Mouse (Mus musculus) liver, embryonic 13.5 days (tissue): ENCODE data around the gene Pom121l2. TPM values are rescaled to one million over a fixed set of nuclear protein-coding genes. Genes with fewer than 3 reads are reported as not detected.

Experiments
- ATAC-seq: fragments of 200-750 bp; cut with Nextera tagmentation; 2 replicates; pipeline ENCODE4 v1.8.0; 2017; ENCODE audit warnings: low read depth, mild to moderate bottlenecking, moderate number of reproducible peaks, moderate library complexity
- DNase-seq: peaks from one replicate; pipeline ENCODE4 v3.0.0; 2022
- H3K27ac ChIP-seq: fragments of 300-500 bp; sonication (generic); 2 replicates; pipeline ENCODE4 v1.5.1; 2015; ENCODE audit warnings: moderate library complexity, mild to moderate bottlenecking, inconsistent platforms
- H3K27me3 ChIP-seq: fragments of 300-500 bp; sonication (generic); 2 replicates; pipeline ENCODE4 v1.6.1; 2015; ENCODE audit warnings: mild to moderate bottlenecking, inconsistent platforms
- H3K36me3 ChIP-seq: fragments of 300-500 bp; sonication (generic); 2 replicates; pipeline ENCODE4 v1.6.1; 2015; ENCODE audit warnings: mild to moderate bottlenecking, inconsistent platforms
- H3K4me1 ChIP-seq: fragments of 300-500 bp; sonication (generic); replicated peaks from 2 replicates; pipeline ENCODE4 v1.6.1; 2015; ENCODE audit warnings: inconsistent platforms
- H3K4me2 ChIP-seq: fragments of 300-500 bp; sonication (generic); 2 replicates; pipeline ENCODE4 v1.6.1; 2015; ENCODE audit warnings: inconsistent platforms, mild to moderate bottlenecking, moderate library complexity
- H3K4me3 ChIP-seq: fragments of 300-500 bp; sonication (generic); replicated peaks from 2 replicates; pipeline ENCODE4 v1.5.1; 2015; ENCODE audit warnings: mild to moderate bottlenecking, inconsistent platforms
- H3K9ac ChIP-seq: fragments of 300-500 bp; sonication (generic); 2 replicates; pipeline ENCODE4 v1.6.1; 2015; ENCODE audit warnings: mild to moderate bottlenecking, inconsistent platforms
- H3K9me3 ChIP-seq: fragments of 300-500 bp; sonication (generic); replicated peaks from 2 replicates; pipeline ENCODE4 v1.6.1; 2016; ENCODE audit warnings: inconsistent platforms
- WGBS: fragments of 180-500 bp; shearing (Covaris S2); methylation state at CpG from one replicate; pipeline ENCODE4 v1.1.7; 2015; ENCODE audit not compliant: insufficient replicate concordance; 5-methylcytosine and 5-hydroxymethylcytosine counted together
- microRNA-seq: library from miRNA; unstranded; fragments of <30 nt; microRNA quantifications from one replicate; pipeline ENCODE4, GENCODE M21; 2016
- polyA plus RNA-seq: library from polyadenylated mRNA; unstranded; fragments of >200 nt; fragmentation: Nextera tagmentation; extraction: Ambion mirVana; gene quantifications from 2 replicates; pipeline ENCODE4 v1.2.1, GENCODE M21; 2015

Pom121l2 gene
- polyA plus RNA-seq, 1 experiment from 2014 or later = not detected

DNA sequence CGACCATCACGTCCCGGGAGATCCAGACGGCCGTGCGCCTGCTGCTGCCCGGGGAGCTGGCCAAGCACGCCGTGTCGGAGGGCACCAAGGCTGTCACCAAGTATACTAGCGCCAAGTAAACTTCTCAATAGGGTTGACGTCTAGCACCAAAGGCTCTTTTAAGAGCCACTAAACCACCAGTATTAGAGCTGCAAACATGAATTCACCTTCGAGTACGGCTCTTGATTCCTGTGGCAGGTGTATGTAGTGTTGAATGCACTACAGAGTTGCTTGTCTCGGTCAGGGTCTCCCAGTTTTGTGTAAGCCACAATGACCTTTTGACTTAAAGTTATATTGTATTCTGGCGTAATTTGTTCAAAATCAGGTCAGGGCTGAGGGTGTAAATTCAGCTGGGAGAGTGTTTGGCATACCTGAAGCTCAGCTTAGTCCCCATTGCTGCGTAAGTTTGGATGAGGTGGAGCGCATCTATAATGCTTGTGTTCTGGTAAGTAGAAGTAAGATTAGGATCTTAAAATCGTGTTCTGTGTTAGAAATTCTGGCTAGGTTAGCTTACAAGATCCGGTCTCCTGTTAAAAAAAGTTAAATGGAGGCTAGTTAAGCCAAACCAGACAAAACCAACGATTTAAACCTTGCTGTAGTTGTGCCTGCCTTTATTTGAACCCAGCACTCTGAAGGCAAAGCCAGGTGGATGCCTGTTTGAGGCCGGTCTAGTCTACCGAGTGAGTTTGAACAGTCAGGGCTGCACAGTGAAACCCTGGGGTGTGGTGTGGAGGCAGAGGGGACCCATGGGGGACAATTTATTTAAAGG is 55.4 kb downstream of the Pom121l2 start:
- H3K9me3 ChIP-seq = no peaks in the 10 kb centered on the region
- DNase-seq (peak; percentile 63), ATAC-seq (peak; percentile 4)
- H3K27ac ChIP-seq = peak overlapping the region; percentile 100
- peak overlapping the region; percentile 72 for H3K4me2 ChIP-seq
- no peaks in the 10 kb centered on the region for H3K36me3 ChIP-seq
- peak overlapping the region; percentile 80 for H3K9ac ChIP-seq
- peaks cover 62% of the 10 kb centered on the region for H3K4me1 ChIP-seq
- H3K4me3 ChIP-seq = peak overlapping the region; percentile 55
- 2% methylated on average over 16 of the region's 23 CpGs for WGBS
- H3K27me3 ChIP-seq = no peaks in the 10 kb centered on the region

DNA sequence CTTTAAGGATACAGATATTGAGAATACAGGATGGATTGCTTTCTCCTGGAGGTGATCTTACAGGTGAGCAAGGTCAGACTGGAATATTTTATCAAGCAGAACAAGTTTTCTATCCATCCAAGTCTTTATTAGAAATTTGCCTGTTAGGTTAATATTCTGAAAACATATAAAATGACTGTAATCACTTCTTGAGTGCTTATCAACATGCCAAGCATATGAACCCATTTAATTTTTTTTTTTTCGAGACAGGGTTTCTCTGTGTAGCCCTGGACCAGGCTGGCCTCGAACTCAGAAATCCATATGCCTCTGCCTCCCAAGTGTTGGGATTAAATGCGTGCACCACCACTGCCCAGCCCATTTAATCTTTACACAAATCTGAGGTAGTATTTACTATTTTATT is 56.0 kb downstream of the Pom121l2 start:
- Histone ChIP-seq H3K4me3 (peak overlapping the region; percentile 55), H3K27me3 (no peaks in the 10 kb centered on the region), H3K9ac (peak overlapping the region; percentile 80), H3K4me2 (peak overlapping the region; percentile 72), H3K9me3 (no peaks in the 10 kb centered on the region), H3K27ac (peak overlapping the region; percentile 100), H3K36me3 (no peaks in the 10 kb centered on the region), H3K4me1 (peaks cover 66% of the 10 kb centered on the region)
- DNase-seq = no peak
- 34% methylated on average over 3 of the region's 3 CpGs for WGBS
- no peak for ATAC-seq

DNA sequence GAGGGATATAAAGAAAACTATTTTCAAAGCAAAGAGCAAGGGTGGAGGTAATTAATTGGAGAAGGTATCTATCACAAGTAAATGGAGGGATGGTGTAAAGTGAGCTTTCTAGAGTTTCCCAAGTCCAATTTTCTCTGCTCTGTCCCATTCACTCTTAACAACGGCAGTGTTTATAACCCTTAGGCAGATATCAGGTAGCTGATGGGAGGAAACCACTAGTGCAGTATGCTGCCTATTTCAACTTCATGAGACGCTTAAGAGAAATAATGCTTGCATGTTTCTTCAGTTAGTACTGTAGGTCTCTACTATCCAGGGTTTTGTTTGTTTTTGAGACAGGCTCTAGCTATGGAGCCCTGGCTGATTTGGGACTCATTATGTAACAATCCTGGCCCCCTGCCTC is 56.4 kb downstream of the Pom121l2 start:
- ATAC-seq (no peak), DNase-seq (no peak)
- H3K4me2 ChIP-seq = peak overlapping the region; percentile 72
- peaks cover 68% of the 10 kb centered on the region for H3K4me1 ChIP-seq
- H3K9me3 ChIP-seq = no peaks in the 10 kb centered on the region
- H3K4me3 ChIP-seq = peak overlapping the region; percentile 55
- peak overlapping the region; percentile 80 for H3K9ac ChIP-seq
- no peaks in the 10 kb centered on the region for H3K36me3 ChIP-seq
- WGBS = 55% methylated on average over 2 of the region's 2 CpGs
- H3K27me3 ChIP-seq = no peaks in the 10 kb centered on the region
- peak overlapping the region; percentile 100 for H3K27ac ChIP-seq

Small RNA genes within 50 kb of the gene (microRNA-seq; reads per million reads assigned to microRNA genes)
- not detected for gene Gm44390

Other genes with a start within 250 kb of the Pom121l2 start
- gene Hist1h4j, start 246.1 kb upstream of the Pom121l2 start, polyA plus RNA-seq = 0.41 and 0.81 TPM in 2 replicates
- 2.8 and 5.6 TPM in 2 replicates for gene Hist1h4k, start 230.7 kb upstream of the Pom121l2 start, polyA plus RNA-seq
- gene Hist1h2ak, start 227.4 kb upstream of the Pom121l2 start, polyA plus RNA-seq = 30.8 and 91.0 TPM in 2 replicates
- gene Hist1h2bn, start 227.1 kb upstream of the Pom121l2 start, polyA plus RNA-seq = 4.4 and 14.4 TPM in 2 replicates
- 37.3 and 37.6 TPM in 2 replicates for gene Hist1h1b, start 200.6 kb upstream of the Pom121l2 start, polyA plus RNA-seq
- 164 and 194 TPM in 2 replicates for gene Hist1h3i, start 197.8 kb upstream of the Pom121l2 start, polyA plus RNA-seq
- gene Hist1h2an, start 194.0 kb upstream of the Pom121l2 start, polyA plus RNA-seq = 5.8 and 15.9 TPM in 2 replicates
- gene Hist1h2bp, start 193.7 kb upstream of the Pom121l2 start, polyA plus RNA-seq = 2.8 and 3.8 TPM in 2 replicates
- 22.0 and 34.4 TPM in 2 replicates for gene Hist1h2bq, start 171.0 kb upstream of the Pom121l2 start, polyA plus RNA-seq
- 1.4 and 1.6 TPM in 2 replicates for gene Hist1h2ao, start 170.7 kb upstream of the Pom121l2 start, polyA plus RNA-seq
- gene Hist1h4m, start 169.4 kb upstream of the Pom121l2 start, polyA plus RNA-seq = not detected in 2 replicates
- 14.8 and 21.6 TPM in 2 replicates for gene Hist1h4n, start 149.0 kb upstream of the Pom121l2 start, polyA plus RNA-seq
- gene Hist1h2ap, start 147.7 kb upstream of the Pom121l2 start, polyA plus RNA-seq = 4,833 and 5,264 TPM in 2 replicates
- gene Hist1h2br, start 147.5 kb upstream of the Pom121l2 start, polyA plus RNA-seq = 22.5 and 35.7 TPM in 2 replicates
- 0.89 and 1.0 TPM in 2 replicates for gene Zfp184, start 36.1 kb upstream of the Pom121l2 start, polyA plus RNA-seq
- gene Prss16, start 28.5 kb downstream of the Pom121l2 start, polyA plus RNA-seq = 0.25 and 0.39 TPM in 2 replicates
- 3.6 and 18.3 TPM in 2 replicates for gene Hist1h2ah, start 54.4 kb downstream of the Pom121l2 start, polyA plus RNA-seq
- 3.5 and 3.7 TPM in 2 replicates for gene Hist1h2bk, start 54.7 kb downstream of the Pom121l2 start, polyA plus RNA-seq
- 38.8 and 52.6 TPM in 2 replicates for gene Hist1h4i, start 60.2 kb downstream of the Pom121l2 start, polyA plus RNA-seq
- gene Hist1h2ag, start 61.8 kb downstream of the Pom121l2 start, polyA plus RNA-seq = 17.9 and 18.6 TPM in 2 replicates
- 11.6 and 16.7 TPM in 2 replicates for gene Hist1h2bj, start 62.0 kb downstream of the Pom121l2 start, polyA plus RNA-seq
- gene Vmn1r188, start 103.2 kb downstream of the Pom121l2 start, polyA plus RNA-seq = not detected in 2 replicates
- gene Vmn1r189, start 124.6 kb downstream of the Pom121l2 start, polyA plus RNA-seq = not detected in 2 replicates
- gene Vmn1r191, start 202.8 kb downstream of the Pom121l2 start, polyA plus RNA-seq = not detected in 2 replicates
- gene Vmn1r192, start 209.9 kb downstream of the Pom121l2 start, polyA plus RNA-seq = not detected in 2 replicates
- not detected in 2 replicates for gene Vmn1r193, start 242.0 kb downstream of the Pom121l2 start, polyA plus RNA-seq